Mouse (Mus musculus) skeletal muscle tissue, adult 2 months (tissue): ENCODE measurements around the gene Rab7b.

ENCODE experiments used
- DNase-seq: peaks from one replicate; pipeline ENCODE4 v3.0.0-alpha.2; 2012; ENCODE audit warnings: low read depth, low spot score

The Rab7b gene

GRCm38 (mm10) chr1:131695308-131695707, 6.8 kb downstream of the Rab7b start:
- no peak for DNase-seq

GRCm38 (mm10) chr1:131696325-131696724, 7.8 kb downstream of the Rab7b start:
- no peak for DNase-seq

GRCm38 (mm10) chr1:131698770-131699169, 10.3 kb downstream of the Rab7b start:
- no peak for DNase-seq

- DNase-seq = no peak
Observed at GRCm38 (mm10) chr1:131699642-131700041, 11.1 kb downstream of the Rab7b start.

- no peak for DNase-seq
Observed at GRCm38 (mm10) chr1:131700447-131700846, 12.0 kb downstream of the Rab7b start.

GRCm38 (mm10) chr1:131701391-131701790, 12.9 kb downstream of the Rab7b start:
- DNase-seq = no peak

GRCm38 (mm10) chr1:131702094-131702766, 13.7 kb downstream of the Rab7b start:
- DNase-seq = no peak

- no peak for DNase-seq
Observed at GRCm38 (mm10) chr1:131703482-131703881, 15.0 kb downstream of the Rab7b start.

- no peak for DNase-seq
Observed at GRCm38 (mm10) chr1:131708338-131708737, 19.8 kb downstream of the Rab7b start.

GRCm38 (mm10) chr1:131711518-131711917, 23.0 kb downstream of the Rab7b start:
- DNase-seq = no peak

- peak; percentile 72 for DNase-seq
Observed at GRCm38 (mm10) chr1:131712386-131712785, 23.9 kb downstream of the Rab7b start.

- DNase-seq = no peak
Observed at GRCm38 (mm10) chr1:131714388-131715337, 26.2 kb downstream of the Rab7b start.

GRCm38 (mm10) chr1:131718952-131719694, 30.6 kb downstream of the Rab7b start:
- DNase-seq = no peak

GRCm38 (mm10) chr1:131721989-131722388, 33.5 kb downstream of the Rab7b start:
- no peak for DNase-seq

GRCm38 (mm10) chr1:131723549-131723948, 35.1 kb downstream of the Rab7b start:
- DNase-seq = no peak

GRCm38 (mm10) chr1:131726586-131726985, 38.1 kb downstream of the Rab7b start:
- DNase-seq = peak; percentile 28

- no peak for DNase-seq
Observed at GRCm38 (mm10) chr1:131730639-131731437, 42.3 kb downstream of the Rab7b start.

- no peak for DNase-seq
Observed at GRCm38 (mm10) chr1:131733474-131734180, 45.1 kb downstream of the Rab7b start.

- DNase-seq = no peak
Observed at GRCm38 (mm10) chr1:131734657-131735273, 46.3 kb downstream of the Rab7b start.

GRCm38 (mm10) chr1:131736494-131736893, 48.0 kb downstream of the Rab7b start:
- DNase-seq = no peak
